Comparison of ENCODE assay signal across 8 mouse cellular contexts in the genomic region with DNA sequence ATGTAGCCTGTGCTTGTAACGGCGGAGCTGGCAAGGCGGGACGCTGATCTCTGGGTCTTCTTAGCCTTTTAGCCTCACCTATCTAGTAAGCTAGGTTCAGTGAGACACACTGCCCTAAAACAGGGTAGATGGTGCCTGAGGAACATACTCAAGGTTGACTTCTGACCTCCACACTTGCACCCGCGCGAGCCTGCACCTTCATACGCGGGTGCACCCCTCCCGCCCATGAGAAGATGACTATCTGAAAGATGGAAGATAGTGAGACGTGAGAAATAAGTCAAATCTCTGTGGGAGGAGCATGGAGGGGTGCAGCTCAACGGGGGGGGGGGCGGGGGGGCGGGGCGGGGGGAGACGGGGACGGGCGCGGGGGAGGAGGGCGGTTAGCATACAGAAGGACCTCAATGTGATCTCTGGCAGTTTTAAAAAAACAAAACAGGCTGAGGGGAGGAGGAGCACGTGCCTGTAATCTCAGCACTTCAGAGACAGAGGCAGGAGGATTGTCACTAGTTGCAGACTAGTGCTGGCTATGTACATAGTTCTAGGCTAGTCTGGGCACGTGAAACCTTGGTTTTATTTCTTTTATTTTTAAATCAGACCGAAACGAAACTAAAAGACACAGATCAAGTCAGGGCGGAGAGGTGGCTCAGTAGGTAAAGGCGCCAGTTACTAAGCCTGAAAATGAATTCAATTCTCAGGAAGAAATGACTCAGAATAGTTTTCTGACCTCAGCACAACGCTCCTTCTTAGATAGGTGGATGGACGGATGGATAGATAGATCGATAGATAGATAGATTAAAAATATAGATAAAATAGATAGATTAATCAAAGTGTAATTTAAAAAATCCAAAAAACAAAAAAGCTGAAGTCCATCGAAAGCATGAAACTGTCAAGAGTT. TPM values are rescaled to one million over a fixed set of nuclear protein-coding genes. Genes with fewer than 3 reads are reported as not detected.
DNase-seq lines count a peak whose midpoint lies in the region; ATAC-seq and TF ChIP-seq lines count a peak whose summit lies in the region.

No protein-coding gene starts in this region.

- peak overlapping the region; percentile 95 for H3K4me3 ChIP-seq in heart, embryonic 12.5 days
- H3K4me3 ChIP-seq in ES-Bruce4 (ENCODE audit: low read depth, low read length), result peak overlapping the region; percentile 37; the same call in 1 of the 2 replicates
- peak overlapping the region; percentile 83; the same call in 1 of the 2 replicates for H3K4me3 ChIP-seq in forebrain, embryonic 16.5 days (replicated peaks; ENCODE audit: low read length)
- peak overlapping the region; percentile 81 for H3K4me3 ChIP-seq in liver, embryonic 16.5 days (ENCODE audit: low read depth, low read length)
- peak overlapping the region; percentile 87 for H3K4me3 ChIP-seq in thymus, adult 2 months (ENCODE audit: control insufficient read depth, insufficient read depth, low read length)

- no peak for TF ChIP-seq EP300 in ES-Bruce4 (IDR thresholded peaks at IDR 0.05; ENCODE audit: insufficient read depth, low read depth, low read length)

- ATAC-seq in heart, embryonic 12.5 days (ENCODE audit: insufficient number of reproducible peaks, low FRiP score), result no peak
- ATAC-seq in forebrain, embryonic 16.5 days, result no peak
- no peak for ATAC-seq in liver, embryonic 16.5 days (ENCODE audit: low read depth)

- H3K27ac ChIP-seq in heart, embryonic 12.5 days (ENCODE audit: poor library complexity, severe bottlenecking), result no peak overlapping the region
- H3K27ac ChIP-seq in ES-Bruce4 (ENCODE audit: insufficient read depth, low read length), result peak overlapping the region; percentile 72; the same call in 1 of the 2 replicates
- no peak overlapping the region for H3K27ac ChIP-seq in forebrain, embryonic 16.5 days (ENCODE audit: low read length)
- 0 out of 2 replicates have a peak overlapping the region, but pooled peaks have one; percentile 6 for H3K27ac ChIP-seq in liver, embryonic 16.5 days (ENCODE audit: low read length)
- H3K27ac ChIP-seq in thymus, adult 2 months (ENCODE audit: control insufficient read depth, insufficient read depth, low read length), result peak overlapping the region; percentile 40

- H3K4me1 ChIP-seq in heart, embryonic 12.5 days (replicated peaks), result peaks cover 38% of the 10 kb centered on the region
- H3K4me1 ChIP-seq in ES-Bruce4 (ENCODE audit: control insufficient read depth, insufficient read depth, low read length), result peaks cover 5% of the 10 kb centered on the region
- H3K4me1 ChIP-seq in forebrain, embryonic 16.5 days (replicated peaks; ENCODE audit: control insufficient read depth, insufficient read depth, low read length), result peaks cover 16% of the 10 kb centered on the region
- peaks cover 43% of the 10 kb centered on the region for H3K4me1 ChIP-seq in liver, embryonic 16.5 days (ENCODE audit: control insufficient read depth, low read depth, low read length)
- peaks cover 13% of the 10 kb centered on the region for H3K4me1 ChIP-seq in thymus, adult 2 months (replicated peaks; ENCODE audit: control insufficient read depth, insufficient read depth, low read length)

- H3K4me2 ChIP-seq in heart, embryonic 12.5 days, result peak overlapping the region; percentile 82
- peak overlapping the region; percentile 74 for H3K4me2 ChIP-seq in forebrain, embryonic 16.5 days (ENCODE audit: low read length)
- peak overlapping the region; percentile 88 for H3K4me2 ChIP-seq in liver, embryonic 16.5 days (ENCODE audit: low read depth, low read length)

- WGBS in heart, embryonic 12.5 days, result 25% methylated on average over 30 of the region's 30 CpGs
- WGBS in forebrain, embryonic 16.5 days, result 51% methylated on average over 23 of the region's 30 CpGs
- 18% methylated on average over 26 of the region's 30 CpGs for WGBS in liver, embryonic 16.5 days (ENCODE audit: insufficient replicate concordance)
- WGBS in thymus, adult 2 months, result 15% methylated on average over 28 of the region's 30 CpGs

- TF ChIP-seq CTCF in ES-Bruce4 (IDR thresholded peaks at IDR 0.05; ENCODE audit: low read depth, low read length), result no peak
- TF ChIP-seq CTCF in thymus, adult 2 months (IDR thresholded peaks at IDR 0.05; ENCODE audit: borderline replicate concordance, control insufficient read depth, extremely low read depth, insufficient read depth, low read length, poor library complexity), result no peak

- 0 out of 2 replicates have a peak overlapping the region, but pooled peaks have one; percentile 4 for H3K9ac ChIP-seq in heart, embryonic 12.5 days
- peak overlapping the region; percentile 13; the same call in 1 of the 2 replicates for H3K9ac ChIP-seq in ES-Bruce4 (ENCODE audit: low read depth, poor library complexity, severe bottlenecking)
- no peak overlapping the region for H3K9ac ChIP-seq in forebrain, embryonic 16.5 days (replicated peaks; ENCODE audit: low read depth, low read length)
- H3K9ac ChIP-seq in liver, embryonic 16.5 days (ENCODE audit: low read depth, low read length), result peak overlapping the region; percentile 42

- no peak for TF ChIP-seq POLR2A in ES-Bruce4 (IDR thresholded peaks at IDR 0.05; ENCODE audit: insufficient read depth, low read length)
- TF ChIP-seq POLR2A in thymus, adult 2 months (IDR thresholded peaks at IDR 0.05; ENCODE audit: control insufficient read depth, extremely low read depth, insufficient read depth, low read length, poor library complexity), result no peak

- no peaks in the 10 kb centered on the region for H3K27me3 ChIP-seq in heart, embryonic 12.5 days (replicated peaks)
- H3K27me3 ChIP-seq in ES-Bruce4 (ENCODE audit: control insufficient read depth, insufficient read depth, low read length, poor library complexity, severe bottlenecking), result no peaks in the 10 kb centered on the region
- no peaks in the 10 kb centered on the region for H3K27me3 ChIP-seq in forebrain, embryonic 16.5 days (replicated peaks; ENCODE audit: control insufficient read depth, insufficient read depth, low read length)
- H3K27me3 ChIP-seq in liver, embryonic 16.5 days (ENCODE audit: control insufficient read depth, insufficient read depth, low read depth, low read length), result no peaks in the 10 kb centered on the region
- H3K27me3 ChIP-seq in thymus, adult 2 months (ENCODE audit: control insufficient read depth, insufficient read depth, low read length), result no peaks in the 10 kb centered on the region

- H3K9me3 ChIP-seq in heart, embryonic 12.5 days (replicated peaks), result no peaks in the 10 kb centered on the region
- H3K9me3 ChIP-seq in ES-Bruce4 (replicated peaks; ENCODE audit: control insufficient read depth, insufficient read depth, low read length, poor library complexity, severe bottlenecking), result no peaks in the 10 kb centered on the region
- H3K9me3 ChIP-seq in forebrain, embryonic 16.5 days (ENCODE audit: control insufficient read depth, low read length), result no peaks in the 10 kb centered on the region
- no peaks in the 10 kb centered on the region for H3K9me3 ChIP-seq in liver, embryonic 16.5 days (replicated peaks; ENCODE audit: control insufficient read depth, low read length)

- no peak for DNase-seq in heart, postnatal 4 days
- peak; percentile 35 for DNase-seq in thymus, adult 2 months
- no peak for DNase-seq in gastrocnemius, adult 18-20 months (ENCODE audit: low spot score)
- DNase-seq in gastrocnemius, postnatal 25 days, result no peak

- H3K36me3 ChIP-seq in heart, embryonic 12.5 days, result peaks cover 5% of the 10 kb centered on the region
- H3K36me3 ChIP-seq in ES-Bruce4 (ENCODE audit: control insufficient read depth, insufficient read depth, low read length, poor library complexity, severe bottlenecking), result no peaks in the 10 kb centered on the region
- peaks cover 4% of the 10 kb centered on the region; the same call in 1 of the 2 replicates for H3K36me3 ChIP-seq in forebrain, embryonic 16.5 days (ENCODE audit: control insufficient read depth, insufficient read depth)
- H3K36me3 ChIP-seq in liver, embryonic 16.5 days (ENCODE audit: control insufficient read depth, insufficient read depth), result 0 out of 2 replicates have a peak, but pooled peaks cover 2% of the 10 kb centered on the region
- no peaks in the 10 kb centered on the region for H3K36me3 ChIP-seq in thymus, adult 2 months (ENCODE audit: control insufficient read depth, insufficient read depth, low read length)

RNA-seq across cellular contexts. Expression of gene Cmtm6, which starts 0.8 kb away (rescaled TPM):
- 42.2 and 43.9 TPM in 2 replicates for polyA plus RNA-seq in heart, embryonic 12.5 days (2016; fragmentation: Nextera tagmentation; extraction: Ambion mirVana)
- 10 to 100 TPM; 32.5 to 33.6 TPM for total RNA-seq in heart, postnatal 4 days (2021)
- polyA plus RNA-seq in ES-Bruce4 (2011; ENCODE audit: insufficient read depth, insufficient read length, low read depth, missing spikeins), result 47.4 and 49.3 TPM in 2 replicates
- 23.2 and 30.2 TPM in 2 replicates for polyA plus RNA-seq in forebrain, embryonic 16.5 days (2015; fragmentation: Nextera tagmentation; extraction: Ambion mirVana)
- 28.9 and 32.2 TPM in 2 replicates for polyA plus RNA-seq in liver, embryonic 16.5 days (2015; fragmentation: Nextera tagmentation; extraction: Ambion mirVana)
- polyA plus RNA-seq in thymus, adult 2 months (2012; rRNA removed), result 72.4 and 76.2 TPM in 2 replicates
- total RNA-seq in gastrocnemius, adult 18-20 months (2021), result 1 to 10 TPM; 5.8 to 7.4 TPM
- total RNA-seq in gastrocnemius, postnatal 25 days (2021), result 1 to 10 TPM; 7.9 to 8.1 TPM

RNA-seq across cellular contexts. Expression of gene Dync1li1, which starts 41.6 kb away (rescaled TPM):
- 78.3 and 81.8 TPM in 2 replicates for polyA plus RNA-seq in heart, embryonic 12.5 days (2016; fragmentation: Nextera tagmentation; extraction: Ambion mirVana)
- total RNA-seq in heart, postnatal 4 days (2021), result 10 to 100 TPM; 77.0 to 77.2 TPM
- 73.5 and 73.8 TPM in 2 replicates for polyA plus RNA-seq in ES-Bruce4 (2011; ENCODE audit: insufficient read depth, insufficient read length, low read depth, missing spikeins)
- polyA plus RNA-seq in forebrain, embryonic 16.5 days (2015; fragmentation: Nextera tagmentation; extraction: Ambion mirVana), result 92.9 and 110 TPM in 2 replicates
- polyA plus RNA-seq in liver, embryonic 16.5 days (2015; fragmentation: Nextera tagmentation; extraction: Ambion mirVana), result 18.4 and 19.3 TPM in 2 replicates
- polyA plus RNA-seq in thymus, adult 2 months (2012; rRNA removed), result 20.8 and 23.5 TPM in 2 replicates
- total RNA-seq in gastrocnemius, adult 18-20 months (2021), result 10 to 100 TPM; 32.0 to 32.7 TPM
- total RNA-seq in gastrocnemius, postnatal 25 days (2021), result 10 to 100 TPM; 29.3 to 32.0 TPM

RNA-seq across cellular contexts. Expression of gene Cmtm7, which starts 51.5 kb away (rescaled TPM):
- polyA plus RNA-seq in heart, embryonic 12.5 days (2016; fragmentation: Nextera tagmentation; extraction: Ambion mirVana), result 104 TPM in 2 replicates
- total RNA-seq in heart, postnatal 4 days (2021), result 10 to 100 TPM; 44.0 to 47.2 TPM
- 60.6 and 63.7 TPM in 2 replicates for polyA plus RNA-seq in ES-Bruce4 (2011; ENCODE audit: insufficient read depth, insufficient read length, low read depth, missing spikeins)
- polyA plus RNA-seq in forebrain, embryonic 16.5 days (2015; fragmentation: Nextera tagmentation; extraction: Ambion mirVana), result 13.9 and 14.6 TPM in 2 replicates
- polyA plus RNA-seq in liver, embryonic 16.5 days (2015; fragmentation: Nextera tagmentation; extraction: Ambion mirVana), result 48.4 and 50.5 TPM in 2 replicates
- 781 and 799 TPM in 2 replicates for polyA plus RNA-seq in thymus, adult 2 months (2012; rRNA removed)
- 1 to 10 TPM; 3.7 to 7.0 TPM for total RNA-seq in gastrocnemius, adult 18-20 months (2021)
- 1 to 10 TPM; 4.2 to 5.8 TPM for total RNA-seq in gastrocnemius, postnatal 25 days (2021)

Comparison
In these comparisons a context has a peak if more than half of its experiments do, and no peak if none do; other contexts are left out.
1. H3K27ac ChIP-seq: peak in ES-Bruce4 (single experiment), liver, embryonic 16.5 days (single experiment) and thymus, adult 2 months (single experiment); none in heart, embryonic 12.5 days (single experiment) and forebrain, embryonic 16.5 days (single experiment).
2. H3K4me3 ChIP-seq: peak in every context shown above with its lines; median percentile 95 in heart, embryonic 12.5 days; 87 in thymus, adult 2 months; 83 in forebrain, embryonic 16.5 days; 81 in liver, embryonic 16.5 days; 37 in ES-Bruce4.
3. Peak in every context shown above with its lines, with median percentiles within 50 percentile points of each other: H3K4me2 ChIP-seq.